In the genomic region with DNA sequence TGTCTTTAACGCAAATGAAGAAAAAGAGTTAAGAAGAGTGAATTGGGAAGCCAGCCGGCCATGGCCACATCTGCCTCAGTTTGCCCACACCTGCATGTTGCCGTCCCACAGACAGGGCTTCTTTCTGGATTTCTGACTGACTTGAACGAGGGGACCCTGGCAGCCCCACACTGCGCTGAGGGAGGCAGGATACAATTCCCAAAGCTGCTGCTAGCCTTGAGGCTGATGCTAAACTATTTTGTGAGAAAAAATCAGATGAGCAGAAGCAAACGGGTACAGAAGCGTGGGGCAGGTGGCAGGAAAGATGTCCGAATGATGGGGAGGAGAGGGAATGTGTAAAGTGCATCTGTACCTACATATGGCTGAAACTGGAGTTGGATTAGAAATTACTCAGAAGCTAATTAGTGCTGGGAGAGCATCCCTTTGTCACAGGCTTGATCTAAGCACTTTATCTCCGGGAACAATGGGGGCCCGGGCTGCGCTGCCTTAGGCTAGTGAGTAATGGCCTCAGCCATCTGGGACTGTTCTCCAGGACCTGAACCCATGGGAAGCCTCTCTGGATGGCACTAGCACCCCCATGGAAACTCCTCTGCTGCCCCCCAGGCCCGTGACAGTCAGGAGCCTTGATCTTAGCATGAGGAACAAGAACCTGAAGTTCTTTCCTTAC, we compare ENCODE assay signal across 21 mouse cellular contexts.
DNase-seq lines count a peak whose midpoint lies in the region; ATAC-seq lines count a peak whose summit lies in the region.
"Had no signal": no experiment of that assay in that cellular context is flagged by ENCODE, and none has a peak within 500 bp of the region (broad histone marks: within the 10 kb centered on the region; RNA-seq: fewer than 3 reads in every experiment).

No protein-coding gene starts in this region.

- WGBS in forebrain, embryonic 10.5 days = 68% methylated on average over 12 of the region's 12 CpGs
- WGBS in forebrain, embryonic 13.5 days = 54% methylated on average over 12 of the region's 12 CpGs
- 47% methylated on average over 12 of the region's 12 CpGs for WGBS in neural tube, embryonic 12.5 days
- 73% methylated on average over 12 of the region's 12 CpGs for whole genome bisulfite sequencing in kidney, embryonic 14.5 days

- no peaks in the 10 kb centered on the region for H3K36me3 ChIP-seq in forebrain, embryonic 10.5 days (replicated peaks)
- H3K36me3 ChIP-seq in forebrain, embryonic 13.5 days (ENCODE audit: poor library complexity, severe bottlenecking) = no peaks in the 10 kb centered on the region
- no peaks in the 10 kb centered on the region for H3K36me3 ChIP-seq in neural tube, embryonic 12.5 days
- no peaks in the 10 kb centered on the region for H3K36me3 ChIP-seq in kidney, embryonic 14.5 days (ENCODE audit: control insufficient read depth, insufficient read depth, low read length)
- H3K36me3 ChIP-seq: G1E; heart, embryonic 13.5 days had no signal

- no peaks in the 10 kb centered on the region for H3K9me3 ChIP-seq in forebrain, embryonic 10.5 days
- H3K9me3 ChIP-seq in forebrain, embryonic 13.5 days (replicated peaks) = no peaks in the 10 kb centered on the region
- no peaks in the 10 kb centered on the region for H3K9me3 ChIP-seq in neural tube, embryonic 12.5 days
- H3K9me3 ChIP-seq in kidney, embryonic 14.5 days (ENCODE audit: control insufficient read depth, low read length) = no peaks in the 10 kb centered on the region
- H3K9me3 ChIP-seq: heart, embryonic 13.5 days had no signal

- no peak overlapping the region for H3K4me3 ChIP-seq in forebrain, embryonic 10.5 days
- no peak overlapping the region for H3K4me3 ChIP-seq in forebrain, embryonic 13.5 days
- H3K4me3 ChIP-seq in neural tube, embryonic 12.5 days = no peak overlapping the region
- H3K4me3 ChIP-seq in kidney, embryonic 14.5 days (ENCODE audit: low read length) = no peak overlapping the region
- H3K4me3 ChIP-seq: gastrocnemius, adult 2 months; heart, embryonic 13.5 days; megakaryocyte, embryonic 14.5 days had no signal

- H3K4me2 ChIP-seq in forebrain, embryonic 13.5 days = no peak overlapping the region
- H3K4me2 ChIP-seq in neural tube, embryonic 12.5 days (replicated peaks) = no peak overlapping the region
- no peak overlapping the region for H3K4me2 ChIP-seq in kidney, embryonic 14.5 days (replicated peaks; ENCODE audit: low read depth, low read length)
- H3K4me2 ChIP-seq: heart, embryonic 13.5 days; liver, embryonic 11.5 days had no signal

- H3K27me3 ChIP-seq in forebrain, embryonic 10.5 days (ENCODE audit: poor library complexity, severe bottlenecking) = no peaks in the 10 kb centered on the region
- H3K27me3 ChIP-seq in forebrain, embryonic 13.5 days = no peaks in the 10 kb centered on the region
- H3K27me3 ChIP-seq in neural tube, embryonic 12.5 days (replicated peaks) = no peaks in the 10 kb centered on the region
- H3K27me3 ChIP-seq in kidney, embryonic 14.5 days (ENCODE audit: control insufficient read depth, insufficient read depth, low read length) = no peaks in the 10 kb centered on the region
- H3K27me3 ChIP-seq: heart, embryonic 13.5 days; megakaryocyte, embryonic 14.5 days had no signal

- peak overlapping the region; percentile 35; the same call in 1 of the 2 replicates for H3K27ac ChIP-seq in forebrain, embryonic 10.5 days
- no peak overlapping the region for H3K27ac ChIP-seq in forebrain, embryonic 13.5 days
- H3K27ac ChIP-seq in neural tube, embryonic 12.5 days = peak overlapping the region; percentile 20; the same call in 1 of the 2 replicates
- no peak overlapping the region for H3K27ac ChIP-seq in kidney, embryonic 14.5 days (ENCODE audit: low read depth, low read length)
- H3K27ac ChIP-seq: gastrocnemius, adult 2 months; heart, embryonic 13.5 days had no signal

- H3K4me1 ChIP-seq in forebrain, embryonic 10.5 days = peaks cover 6% of the 10 kb centered on the region
- H3K4me1 ChIP-seq in forebrain, embryonic 13.5 days = 0 out of 2 replicates have a peak, but pooled peaks cover 6% of the 10 kb centered on the region
- no peaks in the 10 kb centered on the region for H3K4me1 ChIP-seq in neural tube, embryonic 12.5 days
- H3K4me1 ChIP-seq in kidney, embryonic 14.5 days (ENCODE audit: control insufficient read depth, insufficient read depth, low read length) = no peaks in the 10 kb centered on the region
- H3K4me1 ChIP-seq: heart, embryonic 13.5 days; megakaryocyte, embryonic 14.5 days had no signal

- ATAC-seq in forebrain, embryonic 13.5 days = no peak
- ATAC-seq in neural tube, embryonic 12.5 days (ENCODE audit: low FRiP score, low read depth) = peak; percentile 82
- ATAC-seq in kidney, embryonic 14.5 days (ENCODE audit: low FRiP score, low TSS enrichment) = no peak
- ATAC-seq: activated CD4-positive, CD25-positive, alpha-beta regulatory T cell, adult 4 months; inflammation-experienced regulatory T-cells, adult 6 months had no signal

- DNase-seq in forebrain, embryonic 10.5 days (ENCODE audit: extremely low spot score, low spot score) = no peak
- peak; percentile 0 for DNase-seq in layer of hippocampus, adult 9-10 months (ENCODE audit: low spot score)
- DNase-seq in layer of hippocampus, adult 11-12 months (ENCODE audit: low spot score) = no peak
- no peak for DNase-seq in neural tube, embryonic 10.5 days (ENCODE audit: extremely low spot score, low spot score)
- DNase-seq in retina, postnatal 1 day = peak; percentile 71
- DNase-seq: adrenal gland, postnatal 14 days; cerebellum, adult 18-20 months; gastrocnemius, adult 2 months; kidney, adult 8-10 months; kidney, postnatal 25 days; lung, adult 18-20 months; thymus, postnatal 14 days had no signal

- H3K9ac ChIP-seq in forebrain, embryonic 13.5 days = no peak overlapping the region
- no peak overlapping the region for H3K9ac ChIP-seq in neural tube, embryonic 12.5 days
- no peak overlapping the region for H3K9ac ChIP-seq in kidney, embryonic 14.5 days (ENCODE audit: low read depth, low read length)
- H3K9ac ChIP-seq: heart, embryonic 13.5 days had no signal

Comparison
In these comparisons a context has a peak if more than half of its experiments do, and no peak if none do; other contexts are left out.
1. DNase-seq: peak in layer of hippocampus, adult 9-10 months (single experiment) and retina, postnatal 1 day (single experiment); none in forebrain, embryonic 10.5 days (single experiment), layer of hippocampus, adult 11-12 months (single experiment) and neural tube, embryonic 10.5 days (single experiment).
2. H3K27ac ChIP-seq: peak in forebrain, embryonic 10.5 days (single experiment) and neural tube, embryonic 12.5 days (single experiment); none in forebrain, embryonic 13.5 days (single experiment) and kidney, embryonic 14.5 days (single experiment).